Mouse (Mus musculus) kidney, postnatal 0 days (tissue): ENCODE measurements at regions not wholly inside any gene's neighbourhood (a gene's known extent, or its start where the extent isn't known, plus 50 kb on each side); places are given as distances from the start of the nearest gene placed in this dataset.
"Not testable (repeated sequence)": the region's sequence is repeated elsewhere in the genome, so short reads cannot be mapped to it uniquely, and the experiment has no call there.

ENCODE experiments used
- ATAC-seq: fragments of 200-750 bp; cut with Nextera tagmentation; replicated peaks from 2 replicates; pipeline ENCODE4 v1.8.0; 2017; ENCODE audit warnings: low read depth, moderate number of reproducible peaks, moderate TSS enrichment, moderate library complexity; ENCODE audit not compliant: low FRiP score
- DNase-seq: peaks from one replicate; pipeline ENCODE4 v3.0.0-alpha.2; 2016; ENCODE audit warnings: low spot score
- H3K27ac ChIP-seq: fragments of 300-500 bp; sonication (generic); 2 replicates; pipeline ENCODE4 v1.5.1; 2014; ENCODE audit warnings: mild to moderate bottlenecking
- H3K27me3 ChIP-seq: fragments of 300-500 bp; sonication (generic); 2 replicates; pipeline ENCODE4 v1.6.1; 2014; ENCODE audit warnings: low read length, mixed read lengths; ENCODE audit not compliant: insufficient read depth
- H3K36me3 ChIP-seq: fragments of 300-500 bp; sonication (generic); 2 replicates; pipeline ENCODE4 v1.6.1; 2014; ENCODE audit warnings: low read length, mixed read lengths; ENCODE audit not compliant: insufficient read depth
- H3K4me1 ChIP-seq: fragments of 300-500 bp; sonication (generic); replicated peaks from 2 replicates; pipeline ENCODE4 v1.6.1; 2014; ENCODE audit warnings: antibody characterized with exemption, low read length, mixed read lengths; ENCODE audit not compliant: insufficient read depth
- H3K4me2 ChIP-seq: fragments of 300-500 bp; sonication (generic); 2 replicates; pipeline ENCODE4 v1.6.1; 2014; ENCODE audit warnings: mild to moderate bottlenecking, low read length, moderate library complexity, mixed read lengths
- H3K4me3 ChIP-seq: fragments of 300-500 bp; sonication (generic); replicated peaks from 2 replicates; pipeline ENCODE4 v1.5.1; 2014; ENCODE audit warnings: low read depth, low read length
- H3K9ac ChIP-seq: fragments of 300-500 bp; sonication (generic); 2 replicates; pipeline ENCODE4 v1.6.1; 2014; ENCODE audit warnings: low read depth, low read length
- H3K9me3 ChIP-seq: fragments of 300-500 bp; sonication (generic); replicated peaks from 2 replicates; pipeline ENCODE4 v1.6.1; 2016; ENCODE audit warnings: low read length, inconsistent platforms, mixed read lengths
- CTCF ChIP-seq: IDR thresholded peaks from 2 replicates; pipeline ENCODE4 v1.5.1; 2016; ENCODE audit warnings: antibody characterized with exemption, low read depth, mild to moderate bottlenecking, moderate library complexity
- WGBS: fragments of 180-500 bp; shearing (Covaris S2); extraction: QIAGEN DNeasy Blood & Tissue Kit; methylation state at CpG from one replicate; pipeline ENCODE4 v1.1.7; 2014; 5-methylcytosine and 5-hydroxymethylcytosine counted together

DNA sequence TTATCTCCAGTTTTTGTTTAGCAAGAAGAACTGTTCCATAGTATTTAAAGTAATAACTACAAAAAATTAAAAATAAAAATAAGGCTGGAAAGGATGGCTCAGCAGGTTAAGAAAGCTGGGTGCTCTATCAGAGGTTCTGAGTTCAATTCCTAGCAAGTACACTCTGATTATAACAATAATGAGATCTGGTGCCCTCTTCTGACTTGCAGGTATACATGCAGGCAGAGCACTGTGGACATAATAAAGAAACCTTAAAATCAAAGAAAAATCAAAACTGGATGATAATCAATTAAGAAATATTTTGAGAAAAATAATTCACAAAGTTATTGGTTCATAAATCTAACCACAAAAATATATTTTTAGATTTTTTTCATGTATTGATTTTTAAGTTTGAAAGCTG is 346.7 kb upstream of the Cdh8 start:
- H3K36me3 ChIP-seq = no peaks in the 10 kb centered on the region
- no peak overlapping the region for H3K4me3 ChIP-seq
- no peak overlapping the region for H3K4me2 ChIP-seq
- no peaks in the 10 kb centered on the region for H3K9me3 ChIP-seq
- no peak for ATAC-seq
- no peaks in the 10 kb centered on the region for H3K27me3 ChIP-seq
- H3K27ac ChIP-seq = no peak overlapping the region
- TF ChIP-seq CTCF = no peak
- H3K9ac ChIP-seq = no peak overlapping the region
- DNase-seq = peak; percentile 1
- H3K4me1 ChIP-seq = no peaks in the 10 kb centered on the region

DNA sequence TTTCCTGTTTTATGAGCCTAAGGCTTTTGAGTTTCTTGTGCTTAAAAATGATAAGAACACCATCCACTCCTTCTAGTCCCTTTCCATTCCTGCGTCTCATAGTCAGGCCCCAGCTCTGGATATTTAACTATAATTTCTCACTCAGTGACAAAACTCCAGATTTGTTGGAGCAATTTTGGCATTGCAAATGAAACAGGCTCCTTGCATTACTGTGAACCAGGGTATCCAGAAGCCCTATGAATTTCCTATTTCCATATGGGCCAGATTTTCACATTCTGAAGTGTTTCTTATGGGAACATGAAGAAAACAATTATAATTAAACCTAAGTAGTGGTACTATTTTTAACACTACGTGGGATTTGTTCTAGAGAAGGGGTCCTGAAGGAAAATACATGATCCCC is 319.9 kb upstream of the Cdh8 start:
- H3K4me1 ChIP-seq = no peaks in the 10 kb centered on the region
- H3K4me3 ChIP-seq = no peak overlapping the region
- DNase-seq = no peak
- no peak overlapping the region for H3K9ac ChIP-seq
- H3K9me3 ChIP-seq = no peaks in the 10 kb centered on the region
- no peak overlapping the region for H3K4me2 ChIP-seq
- 88% methylated on average over 2 of the region's 2 CpGs for WGBS
- H3K36me3 ChIP-seq = no peaks in the 10 kb centered on the region
- TF ChIP-seq CTCF = no peak
- H3K27me3 ChIP-seq = no peaks in the 10 kb centered on the region
- H3K27ac ChIP-seq = no peak overlapping the region
- no peak for ATAC-seq

DNA sequence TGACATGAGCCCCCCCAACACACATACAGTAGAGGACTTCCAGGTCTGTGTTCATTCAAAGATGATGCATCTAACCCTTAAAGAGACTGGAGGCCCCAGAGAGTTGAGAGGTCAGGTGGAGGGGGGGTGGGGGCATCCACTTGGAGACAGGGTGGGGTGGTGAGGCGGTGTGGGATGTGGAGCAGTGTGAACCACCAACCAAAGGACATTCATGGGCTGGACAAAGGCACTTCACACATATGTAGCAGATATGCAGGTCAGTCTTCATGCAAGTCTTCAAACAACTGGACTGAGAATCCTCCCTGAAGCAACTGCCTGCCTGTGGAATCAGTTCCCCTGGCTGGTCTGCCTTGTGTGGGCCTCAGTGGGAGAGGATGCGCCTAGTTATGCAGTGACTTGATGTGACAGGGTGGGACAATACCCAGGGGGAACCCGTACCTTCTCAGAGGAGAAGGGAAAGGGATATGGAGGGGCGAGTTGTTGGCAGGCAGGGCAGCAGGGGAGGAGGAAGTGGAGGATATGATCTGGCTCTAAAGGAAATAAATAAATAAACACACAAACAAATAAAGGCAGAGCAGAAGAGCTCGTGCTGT is 308.5 kb upstream of the Cdh8 start:
- Histone ChIP-seq H3K9ac (no peak overlapping the region), H3K27me3 (no peaks in the 10 kb centered on the region), H3K9me3 (no peaks in the 10 kb centered on the region), H3K4me2 (no peak overlapping the region), H3K4me3 (no peak overlapping the region), H3K36me3 (no peaks in the 10 kb centered on the region), H3K27ac (no peak overlapping the region), H3K4me1 (no peaks in the 10 kb centered on the region)
- no peak for DNase-seq
- no peak for TF ChIP-seq CTCF
- ATAC-seq = no peak
- 74% methylated on average over 5 of the region's 5 CpGs for WGBS

DNA sequence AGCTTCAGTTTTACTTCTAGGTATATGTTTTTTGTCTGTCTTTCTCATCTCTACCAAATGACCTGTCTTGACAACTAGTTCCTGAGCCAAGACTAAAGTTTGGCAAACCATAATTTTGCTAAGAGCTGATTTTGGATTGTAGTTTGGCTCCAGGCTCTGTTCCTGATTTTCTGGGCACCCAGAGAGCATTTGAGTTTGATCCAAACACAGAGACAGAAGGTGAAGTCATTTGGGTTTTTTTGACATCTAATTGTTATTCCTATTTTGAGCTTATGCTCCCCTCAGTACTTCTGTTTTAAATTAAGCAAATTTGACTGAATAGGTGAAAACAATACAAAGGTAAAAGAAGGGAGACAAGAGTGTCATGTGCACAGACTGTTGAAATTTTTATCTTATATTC is 302.7 kb upstream of the Cdh8 start:
- H3K27ac ChIP-seq = no peak overlapping the region
- TF ChIP-seq CTCF = no peak
- ATAC-seq (no peak), DNase-seq (no peak)
- no peaks in the 10 kb centered on the region for H3K9me3 ChIP-seq
- no peak overlapping the region for H3K4me3 ChIP-seq
- no peak overlapping the region for H3K9ac ChIP-seq
- H3K4me1 ChIP-seq = no peaks in the 10 kb centered on the region
- no peak overlapping the region for H3K4me2 ChIP-seq
- H3K27me3 ChIP-seq = no peaks in the 10 kb centered on the region
- H3K36me3 ChIP-seq = no peaks in the 10 kb centered on the region

DNA sequence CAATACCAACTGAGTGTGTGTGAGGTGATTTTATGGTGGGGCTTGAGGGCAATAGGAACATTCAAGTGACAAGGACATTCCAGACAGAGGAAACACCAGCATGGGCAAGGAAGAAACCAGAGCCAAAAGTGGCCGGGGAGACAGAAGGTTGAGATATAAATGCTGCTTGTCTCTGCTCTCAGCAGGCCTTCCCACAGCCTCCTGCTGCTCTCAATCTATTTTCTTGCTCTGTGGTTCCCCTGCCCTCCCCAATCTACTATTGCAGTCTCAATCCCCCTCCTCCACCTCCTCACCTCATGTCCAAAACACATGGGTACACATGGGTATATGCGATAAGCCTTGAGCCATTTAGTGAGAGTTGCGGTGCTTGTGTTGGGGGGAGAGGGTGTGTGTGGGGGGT is 265.4 kb upstream of the Cdh8 start:
- no peaks in the 10 kb centered on the region for H3K4me1 ChIP-seq
- no peak for TF ChIP-seq CTCF
- H3K27ac ChIP-seq = no peak overlapping the region
- no peaks in the 10 kb centered on the region for H3K36me3 ChIP-seq
- no peaks in the 10 kb centered on the region for H3K27me3 ChIP-seq
- ATAC-seq = no peak
- H3K9ac ChIP-seq = no peak overlapping the region
- no peaks in the 10 kb centered on the region for H3K9me3 ChIP-seq
- no peak overlapping the region for H3K4me3 ChIP-seq
- no peak overlapping the region for H3K4me2 ChIP-seq
- no peak for DNase-seq
- 78% methylated on average over 3 of the region's 3 CpGs for WGBS

DNA sequence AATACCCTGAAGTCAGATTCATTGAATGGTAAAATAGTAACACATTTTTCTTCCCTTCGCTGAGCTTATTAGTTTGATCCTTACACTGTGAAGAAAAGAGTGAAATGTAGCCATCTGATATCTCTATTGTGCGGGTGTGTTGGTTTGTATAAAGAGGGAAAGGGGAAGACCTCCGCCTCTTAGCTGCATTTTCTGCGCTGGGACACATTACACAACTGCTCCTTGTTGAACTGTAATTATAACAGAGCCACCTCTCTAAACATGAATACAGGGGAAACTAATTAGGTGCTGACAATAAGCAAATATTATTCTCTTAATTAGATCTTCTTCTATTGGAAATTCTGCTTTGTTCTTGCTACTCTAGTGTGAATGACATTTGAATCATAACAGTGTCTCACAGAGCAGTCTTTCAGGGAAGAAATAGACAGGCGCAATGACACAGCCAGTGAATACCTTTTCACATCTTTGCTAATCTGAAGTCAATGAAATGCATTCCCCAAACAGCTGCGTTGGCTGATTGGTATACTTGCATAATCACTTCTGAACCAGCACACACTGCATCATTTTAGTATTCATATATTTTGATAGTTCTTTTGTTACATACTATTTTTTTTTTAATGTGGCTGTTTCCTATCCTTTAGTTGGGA is 263.1 kb upstream of the Cdh8 start:
- H3K4me3 ChIP-seq, H3K4me1 ChIP-seq, H3K4me2 ChIP-seq, H3K27me3 ChIP-seq, H3K27ac ChIP-seq, H3K36me3 ChIP-seq, H3K9ac ChIP-seq, ATAC-seq, H3K9me3 ChIP-seq, DNase-seq: not testable (repeated sequence)
- WGBS = 82% methylated on average over 6 of the region's 6 CpGs

DNA sequence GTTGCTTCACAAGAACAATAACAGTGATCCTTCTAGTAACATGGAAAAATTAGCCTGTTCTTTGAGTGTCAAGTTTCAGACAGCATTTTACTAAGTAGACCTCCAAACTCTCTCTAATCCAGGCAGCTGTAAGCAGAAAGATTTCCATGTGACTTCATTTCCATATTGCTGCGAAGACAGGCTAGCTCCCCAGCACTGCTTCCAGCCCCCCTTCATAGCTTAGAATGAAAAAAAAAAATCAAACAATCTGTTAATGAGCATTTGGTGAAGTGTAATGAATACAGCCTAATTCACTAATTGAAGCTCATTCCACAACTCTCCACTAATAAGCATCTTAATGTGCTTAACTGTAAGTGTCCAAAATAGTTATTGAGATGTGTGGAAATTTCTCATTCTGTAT is 251.4 kb upstream of the Cdh8 start:
- ATAC-seq, H3K4me3 ChIP-seq, H3K27me3 ChIP-seq, H3K4me1 ChIP-seq, DNase-seq, H3K36me3 ChIP-seq, H3K4me2 ChIP-seq, H3K27ac ChIP-seq, H3K9me3 ChIP-seq, H3K9ac ChIP-seq: not testable (repeated sequence)
- 45% methylated on average over 1 of the region's 1 CpGs for WGBS
